Mouse (Mus musculus) limb, embryonic 10.5 days (tissue): ENCODE data around the gene Gins2. TPM values are rescaled to one million over a fixed set of nuclear protein-coding genes. Genes with fewer than 3 reads are reported as not detected.
A peak's percentile ranks its signal among the peaks of the same experiment; 100 is the strongest.

Experiments
- DNase-seq: peaks from one replicate; pipeline ENCODE4 v3.0.0-alpha.2; 2017; ENCODE audit warnings: low spot score
- H3K27ac ChIP-seq: fragments of 300-500 bp; sonication (generic); 2 replicates; pipeline ENCODE4 v1.5.1; 2016; ENCODE audit warnings: mild to moderate bottlenecking
- H3K27me3 ChIP-seq: fragments of 300-500 bp; sonication (generic); 2 replicates; pipeline ENCODE4 v1.6.1; 2016; ENCODE audit warnings: low read depth, mild to moderate bottlenecking; ENCODE audit not compliant: poor library complexity, severe bottlenecking
- H3K36me3 ChIP-seq: fragments of 300-500 bp; sonication (generic); 2 replicates; pipeline ENCODE4 v1.6.1; 2016; ENCODE audit warnings: mild to moderate bottlenecking, moderate library complexity
- H3K4me1 ChIP-seq: fragments of 300-500 bp; sonication (generic); 2 replicates; pipeline ENCODE4 v1.6.1; 2016
- H3K4me3 ChIP-seq: fragments of 300-500 bp; sonication (generic); 2 replicates; pipeline ENCODE4 v1.5.1; 2016; ENCODE audit warnings: mild to moderate bottlenecking, moderate library complexity
- H3K9me3 ChIP-seq: fragments of 300-500 bp; sonication (generic); replicated peaks from 2 replicates; pipeline ENCODE4 v1.6.1; 2016; ENCODE audit warnings: mild to moderate bottlenecking
- WGBS: fragments of 180-500 bp; shearing (Covaris S2); methylation state at CpG from one replicate; pipeline ENCODE4 v1.1.7; 2016; 5-methylcytosine and 5-hydroxymethylcytosine counted together
- microRNA-seq: library from miRNA; unstranded; fragments of <30 nt; microRNA quantifications from one replicate; pipeline ENCODE4, GENCODE M21; 2017
- polyA plus RNA-seq: library from polyadenylated mRNA; unstranded; fragments of >200 nt; fragmentation: Nextera tagmentation; extraction: Ambion mirVana; gene quantifications from 2 replicates; pipeline ENCODE4 v1.2.1, GENCODE M21; 2016

Gene Gins2
- polyA plus RNA-seq, 1 experiment from 2014 or later = 153 TPM

GRCm38 (mm10) chr8:120535452-120536305, 53.4 kb downstream of the Gins2 start:
- H3K27me3 ChIP-seq = peaks cover 26% of the 10 kb centered on the region
- H3K9me3 ChIP-seq = no peaks in the 10 kb centered on the region
- H3K27ac ChIP-seq = peak overlapping the region; percentile 90
- no peaks in the 10 kb centered on the region for H3K36me3 ChIP-seq
- peaks cover 100% of the 10 kb centered on the region for H3K4me1 ChIP-seq
- WGBS = under 1% methylated on average over 79 of the region's 79 CpGs
- peak; percentile 75 for DNase-seq
- peak overlapping the region; percentile 77 for H3K4me3 ChIP-seq

GRCm38 (mm10) chr8:120534504-120535368, 54.4 kb downstream of the Gins2 start:
- peaks cover 26% of the 10 kb centered on the region for H3K27me3 ChIP-seq
- H3K4me1 ChIP-seq = peaks cover 97% of the 10 kb centered on the region
- H3K27ac ChIP-seq = peak overlapping the region; percentile 80
- peak overlapping the region; percentile 11; the same call in 1 of the 2 replicates for H3K4me3 ChIP-seq
- H3K36me3 ChIP-seq = no peaks in the 10 kb centered on the region
- no peaks in the 10 kb centered on the region for H3K9me3 ChIP-seq
- 4% methylated on average over 14 of the region's 14 CpGs for WGBS
- peak; percentile 92 for DNase-seq

- Histone ChIP-seq H3K27ac (peak overlapping the region; percentile 80), H3K4me1 (peaks cover 97% of the 10 kb centered on the region), H3K27me3 (peaks cover 26% of the 10 kb centered on the region), H3K9me3 (no peaks in the 10 kb centered on the region), H3K4me3 (0 out of 2 replicates have a peak overlapping the region, but pooled peaks have one; percentile 11), H3K36me3 (no peaks in the 10 kb centered on the region)
- 25% methylated on average over 8 of the region's 8 CpGs for whole genome bisulfite sequencing
- DNase-seq = no peak
Observed at GRCm38 (mm10) chr8:120534080-120534479, 55.0 kb downstream of the Gins2 start.

GRCm38 (mm10) chr8:120533380-120533779, 55.7 kb downstream of the Gins2 start:
- 15% methylated on average over 3 of the region's 3 CpGs for WGBS
- DNase-seq = no peak
- Histone ChIP-seq H3K4me3 (peak overlapping the region; percentile 42), H3K4me1 (peaks cover 97% of the 10 kb centered on the region), H3K27me3 (peaks cover 26% of the 10 kb centered on the region), H3K9me3 (no peaks in the 10 kb centered on the region), H3K36me3 (no peaks in the 10 kb centered on the region), H3K27ac (peak overlapping the region; percentile 80)

GRCm38 (mm10) chr8:120532517-120533215, 56.4 kb downstream of the Gins2 start:
- DNase-seq = peak; percentile 65
- Histone ChIP-seq H3K27ac (peak overlapping the region; percentile 80), H3K4me1 (peaks cover 97% of the 10 kb centered on the region), H3K27me3 (peaks cover 27% of the 10 kb centered on the region), H3K9me3 (no peaks in the 10 kb centered on the region), H3K36me3 (no peaks in the 10 kb centered on the region), H3K4me3 (peak overlapping the region; percentile 42)
- under 1% methylated on average over 29 of the region's 29 CpGs for WGBS

- Histone ChIP-seq H3K27ac (peak overlapping the region; percentile 80), H3K4me3 (peak overlapping the region; percentile 42), H3K9me3 (no peaks in the 10 kb centered on the region), H3K27me3 (peaks cover 27% of the 10 kb centered on the region), H3K36me3 (no peaks in the 10 kb centered on the region), H3K4me1 (peaks cover 97% of the 10 kb centered on the region)
- 49% methylated on average over 10 of the region's 10 CpGs for WGBS
- DNase-seq = peak; percentile 36
Observed at GRCm38 (mm10) chr8:120531775-120532516, 57.2 kb downstream of the Gins2 start.

- Histone ChIP-seq H3K4me3 (no peak overlapping the region), H3K36me3 (no peaks in the 10 kb centered on the region), H3K27me3 (peaks cover 34% of the 10 kb centered on the region), H3K9me3 (no peaks in the 10 kb centered on the region), H3K27ac (peak overlapping the region; percentile 80), H3K4me1 (peaks cover 97% of the 10 kb centered on the region)
- no peak for DNase-seq
- WGBS = 60% methylated on average over 15 of the region's 16 CpGs
Observed at GRCm38 (mm10) chr8:120530954-120531656, 58.0 kb downstream of the Gins2 start.

- DNase-seq = no peak
- Histone ChIP-seq H3K4me3 (no peak overlapping the region), H3K9me3 (no peaks in the 10 kb centered on the region), H3K4me1 (peaks cover 97% of the 10 kb centered on the region), H3K27ac (no peak overlapping the region), H3K27me3 (peaks cover 40% of the 10 kb centered on the region), H3K36me3 (no peaks in the 10 kb centered on the region)
- WGBS = 64% methylated on average over 7 of the region's 7 CpGs
Observed at GRCm38 (mm10) chr8:120529226-120529625, 59.9 kb downstream of the Gins2 start.

Small RNA genes within 50 kb of the gene (microRNA-seq; reads per million reads assigned to microRNA genes)
- 0.88 reads per million for gene Mir7687

Other genes with a start within 250 kb of the Gins2 start
- gene 1190005I06Rik, start 58.3 kb upstream of the Gins2 start, polyA plus RNA-seq = 2.7 and 3.4 TPM in 2 replicates
- gene Gm27021, start 78.8 kb upstream of the Gins2 start, polyA plus RNA-seq = 3.4 and 3.8 TPM in 2 replicates
- 879 and 888 TPM in 2 replicates for gene Cox4i1, start 78.9 kb upstream of the Gins2 start, polyA plus RNA-seq
- 372 and 439 TPM in 2 replicates for gene Emc8, start 79.3 kb upstream of the Gins2 start, polyA plus RNA-seq
- 1.4 and 1.7 TPM in 2 replicates for gene Irf8, start 147.1 kb upstream of the Gins2 start, polyA plus RNA-seq